Mouse (Mus musculus) CD4-positive helper T cell, adult 2 months (primary cell): ENCODE measurements at regions not wholly inside any gene's neighbourhood (a gene's known extent, or its start where the extent isn't known, plus 50 kb on each side); places are given as distances from the start of the nearest gene placed in this dataset.
"Not testable (repeated sequence)": the region's sequence is repeated elsewhere in the genome, so short reads cannot be mapped to it uniquely, and the experiment has no call there.

ENCODE experiments used
- DNase-seq: peaks from one replicate; pipeline ENCODE4 v3.0.0-alpha.2; 2012; ENCODE audit warnings: low read depth, missing footprints, low spot score

DNA sequence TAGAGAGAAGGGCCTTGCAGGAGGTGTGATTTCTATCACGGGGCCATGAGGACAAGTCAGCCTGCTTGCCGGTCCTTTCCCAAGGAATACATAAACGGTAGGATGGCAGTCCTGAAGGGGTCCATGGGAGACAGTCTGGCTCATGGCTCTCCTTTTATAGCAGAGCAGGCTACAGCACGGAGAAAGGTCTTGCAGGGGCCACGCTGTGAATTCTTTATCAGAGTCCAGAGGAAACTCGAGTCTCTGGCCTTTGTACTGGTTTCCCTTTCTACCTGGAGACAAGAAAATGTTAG lies 1984.0 kb downstream of the 4930444P10Rik start:
- no peak for DNase-seq

DNA sequence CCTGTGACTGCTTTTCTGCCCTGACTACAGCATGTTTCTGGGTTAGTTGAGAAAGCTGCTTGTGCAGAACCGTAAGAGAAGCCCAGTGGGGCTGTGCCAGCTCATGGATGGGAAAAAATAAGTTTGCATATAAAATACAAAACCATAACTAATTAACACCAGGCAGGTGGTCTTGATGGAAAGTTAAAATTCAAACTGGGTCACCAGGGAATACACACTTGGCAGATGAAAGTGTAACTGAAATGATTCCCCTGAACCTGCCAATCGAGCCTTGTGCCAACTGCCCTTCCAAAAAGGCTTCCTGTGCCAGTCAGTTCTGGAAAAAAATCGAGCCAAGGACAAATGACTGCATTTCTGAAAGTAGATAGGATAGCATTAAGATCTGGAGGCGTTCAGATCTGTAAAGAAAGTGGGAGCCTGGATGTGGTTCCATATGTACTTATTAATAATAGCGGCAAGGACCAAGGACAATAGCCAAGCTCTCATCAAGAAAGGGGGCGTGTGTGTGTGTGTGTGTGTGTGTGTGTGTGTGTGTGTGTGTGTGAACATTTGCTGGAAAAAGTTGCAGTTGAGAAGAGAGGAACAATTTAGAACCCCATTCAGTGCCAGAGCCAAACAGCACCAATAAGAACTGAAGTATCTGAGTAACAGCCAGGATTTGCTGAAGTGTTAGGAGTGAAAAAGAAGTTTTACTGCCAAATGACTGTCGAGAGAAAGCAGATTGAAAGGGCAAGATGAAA lies 1984.5 kb downstream of the 4930444P10Rik start:
- no peak for DNase-seq

DNA sequence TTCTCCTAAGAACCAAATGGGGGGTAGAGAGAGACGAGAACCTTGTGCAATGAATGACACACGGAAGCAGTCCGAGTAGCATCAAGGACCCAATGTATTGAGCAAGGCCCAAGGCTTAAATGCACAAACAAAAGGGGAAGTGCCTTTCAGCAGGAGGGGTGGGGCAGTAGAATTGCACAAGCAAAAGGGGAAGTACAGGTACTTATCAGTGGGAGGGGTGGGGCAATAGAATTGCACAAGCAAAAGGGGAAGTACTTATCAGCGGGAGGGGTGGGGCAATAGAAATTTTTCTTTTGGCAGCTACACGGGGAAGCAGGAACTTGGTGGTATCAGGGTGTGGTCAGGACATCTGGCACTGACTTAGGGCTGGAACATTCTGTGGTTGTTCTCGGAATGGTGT lies 1987.6 kb downstream of the 4930444P10Rik start:
- not testable (repeated sequence) for DNase-seq

DNA sequence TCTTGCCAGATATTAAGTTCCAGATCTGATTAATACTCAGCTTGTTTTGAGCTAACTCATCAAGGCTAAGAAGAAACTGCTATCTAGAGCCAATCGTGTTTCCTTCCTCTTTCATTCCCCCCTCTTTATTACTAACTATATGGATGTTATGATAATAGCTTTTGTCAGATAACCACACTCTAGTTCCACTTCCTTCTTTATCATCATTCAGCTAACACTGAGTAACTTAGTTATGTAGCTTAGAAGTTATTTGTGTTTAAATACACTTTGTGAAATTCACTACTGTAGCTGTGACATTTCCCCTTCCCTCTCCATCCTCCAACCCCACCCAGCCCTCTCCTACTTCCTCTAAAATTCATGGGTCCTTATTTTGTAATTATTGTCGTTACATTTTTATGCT lies 1988.6 kb downstream of the 4930444P10Rik start:
- DNase-seq = no peak

DNA sequence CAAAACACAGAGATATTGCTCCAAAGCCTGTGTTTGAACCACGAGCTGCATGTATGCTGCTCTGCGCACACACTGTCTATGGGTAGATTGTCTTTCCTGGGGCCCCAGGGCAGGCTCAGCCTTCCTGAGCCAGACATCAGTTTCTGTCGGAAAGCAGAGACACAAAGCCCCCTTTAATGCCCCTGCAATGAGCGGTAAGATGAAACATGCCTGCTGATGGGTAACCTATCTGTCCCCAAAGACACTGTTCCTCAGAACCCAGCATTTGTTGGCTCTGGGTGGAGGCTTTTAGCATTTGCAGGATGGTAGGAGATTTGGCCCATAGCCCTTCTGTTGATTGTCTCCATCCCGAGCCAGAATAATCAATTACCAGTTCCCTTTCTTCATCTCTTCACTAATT lies 1994.1 kb downstream of the 4930444P10Rik start:
- no peak for DNase-seq

DNA sequence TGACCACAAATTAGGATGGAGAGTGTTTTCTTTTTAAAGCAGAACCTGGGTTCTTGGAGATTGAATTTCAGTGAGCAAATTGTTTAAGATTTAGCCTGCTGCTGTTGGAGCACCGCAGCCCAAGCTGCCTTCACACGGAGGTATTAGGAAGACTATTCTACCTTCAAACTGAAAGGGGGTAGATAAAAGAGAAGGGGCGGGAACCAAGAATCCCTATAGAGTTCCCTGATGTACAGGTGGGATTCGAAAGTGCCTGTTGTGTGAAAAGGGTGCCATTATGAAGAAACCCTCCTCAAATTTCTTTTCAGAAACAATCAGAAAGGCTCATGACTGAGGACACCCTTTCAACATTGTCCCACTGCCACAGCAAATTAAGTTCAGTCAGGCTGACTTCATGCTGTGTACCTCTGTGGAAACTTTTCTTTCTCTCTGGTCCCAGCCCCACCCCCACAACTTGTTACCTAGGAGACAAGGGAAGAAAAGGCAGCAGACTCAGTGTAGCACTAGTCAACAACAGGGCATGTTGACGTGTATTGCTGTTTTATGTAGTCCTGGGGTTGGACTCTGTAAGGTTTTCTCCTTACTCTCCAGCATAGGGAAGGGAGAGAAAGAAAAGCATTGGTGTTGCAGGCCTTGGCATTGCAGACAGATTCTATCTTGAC lies 1995.4 kb downstream of the 4930444P10Rik start:
- no peak for DNase-seq

DNA sequence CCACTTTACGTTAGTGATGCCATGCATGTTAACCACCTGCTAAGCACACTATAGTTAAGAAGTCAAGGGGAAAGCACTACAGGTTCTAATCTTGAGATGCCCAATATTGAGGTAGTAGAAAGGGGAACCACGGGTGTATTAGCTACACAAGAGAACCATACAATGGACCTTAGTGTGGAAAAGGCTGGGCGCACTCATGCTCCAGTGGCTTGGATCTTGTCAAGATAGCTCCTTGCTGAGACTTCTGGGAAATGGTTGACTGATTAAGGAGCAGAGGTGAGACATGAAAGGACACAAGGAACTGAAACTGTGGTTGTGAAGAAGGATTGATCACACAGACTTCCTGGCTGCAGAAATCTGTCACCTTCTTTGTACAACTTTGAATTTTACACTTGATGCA lies 2028.3 kb downstream of the 4930444P10Rik start:
- DNase-seq = no peak

DNA sequence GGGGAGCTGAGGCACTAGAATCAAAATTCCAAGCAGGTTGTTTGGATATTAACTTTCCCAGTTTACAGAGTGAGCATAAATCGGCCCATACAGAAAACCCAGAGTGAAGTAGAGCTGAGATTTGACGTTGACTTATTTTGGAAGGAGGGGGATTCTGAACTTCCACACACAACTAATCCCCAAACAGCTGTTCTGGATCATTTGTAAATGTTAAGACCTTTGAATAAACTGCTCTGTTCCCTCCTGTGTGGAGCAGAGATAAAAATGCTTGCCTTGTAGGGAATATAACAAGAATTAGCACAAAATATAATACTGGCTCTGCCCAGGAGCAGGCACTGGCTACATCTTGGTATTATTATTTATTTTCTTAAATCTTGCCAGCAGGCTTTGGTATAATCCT lies 2057.0 kb downstream of the 4930444P10Rik start:
- no peak for DNase-seq

DNA sequence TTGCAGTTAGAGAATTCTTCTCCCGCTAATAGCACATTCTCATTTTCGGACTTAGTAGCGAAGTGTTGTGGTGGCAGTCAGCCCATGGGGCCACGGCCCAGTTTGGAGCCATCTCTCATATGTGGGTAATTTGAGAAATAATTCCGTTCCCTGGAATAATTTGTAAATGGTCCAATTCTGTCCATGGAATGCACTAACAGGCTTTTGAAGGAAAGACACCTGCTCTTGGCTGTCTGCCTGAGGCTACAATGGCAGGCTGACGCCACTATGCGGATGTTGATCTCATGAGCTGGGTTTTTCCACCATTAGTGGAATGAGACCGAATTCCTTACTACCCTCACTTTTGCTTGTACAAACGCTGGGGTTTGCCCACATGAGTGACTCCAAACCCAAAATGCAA lies 2081.6 kb downstream of the 4930444P10Rik start:
- no peak for DNase-seq

DNA sequence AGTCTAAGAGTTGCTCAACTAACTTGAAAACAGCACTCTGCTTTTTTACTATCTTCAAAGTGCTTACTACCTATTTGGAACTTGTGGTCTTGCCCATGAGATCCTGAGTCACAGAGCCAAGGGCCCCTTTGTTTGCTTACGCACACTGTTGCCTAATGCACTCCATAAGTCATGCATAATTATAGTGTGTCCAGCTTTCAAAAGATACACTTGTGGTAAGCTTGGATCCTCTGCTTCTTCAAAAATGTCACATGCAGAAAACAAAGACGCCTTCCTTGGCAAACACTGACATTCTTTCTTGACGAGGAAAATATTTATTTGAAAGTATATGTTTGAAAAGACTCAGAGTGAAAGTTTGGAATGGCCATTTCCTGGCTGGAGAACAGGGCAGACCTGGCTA lies 2082.3 kb downstream of the 4930444P10Rik start:
- DNase-seq = no peak

DNA sequence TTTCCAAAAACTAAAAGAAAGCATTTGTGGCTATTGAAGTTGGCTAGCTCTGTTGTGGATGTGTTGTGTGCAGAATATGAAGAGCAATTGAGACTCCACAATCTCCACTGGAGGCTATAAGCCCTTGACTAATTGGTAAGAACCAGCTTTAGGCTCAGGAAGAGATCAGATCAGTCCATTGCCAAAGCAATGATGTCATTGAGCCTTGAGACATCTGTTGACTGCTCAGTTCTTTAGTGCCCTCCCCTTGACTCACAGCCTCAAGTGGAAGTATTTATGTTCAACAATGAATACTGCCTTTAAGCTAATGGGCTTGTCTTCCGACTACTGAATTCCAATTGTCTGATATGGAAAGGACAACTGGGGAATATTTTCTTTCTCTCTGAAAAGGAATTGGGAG lies 2090.6 kb downstream of the 4930444P10Rik start:
- no peak for DNase-seq

DNA sequence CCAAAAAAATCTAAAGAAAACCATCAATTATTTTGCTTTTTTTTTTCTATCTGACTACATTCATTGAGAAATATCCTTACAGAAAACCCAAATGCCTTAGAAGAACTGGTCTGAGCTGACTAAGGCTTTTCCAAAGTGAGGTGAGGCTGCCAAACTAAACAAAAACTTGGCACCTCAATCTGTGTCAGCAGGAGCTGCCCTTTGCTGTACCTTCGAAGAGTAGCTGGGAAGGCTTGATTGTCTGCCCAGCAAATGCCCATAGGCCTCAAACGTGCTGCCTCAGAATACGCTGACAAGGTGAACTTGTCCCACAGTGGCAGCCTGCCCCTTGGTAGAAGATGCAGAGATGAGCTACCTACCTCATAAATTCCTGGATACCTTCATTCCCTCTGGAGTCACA lies 2091.7 kb downstream of the 4930444P10Rik start:
- no peak for DNase-seq

DNA sequence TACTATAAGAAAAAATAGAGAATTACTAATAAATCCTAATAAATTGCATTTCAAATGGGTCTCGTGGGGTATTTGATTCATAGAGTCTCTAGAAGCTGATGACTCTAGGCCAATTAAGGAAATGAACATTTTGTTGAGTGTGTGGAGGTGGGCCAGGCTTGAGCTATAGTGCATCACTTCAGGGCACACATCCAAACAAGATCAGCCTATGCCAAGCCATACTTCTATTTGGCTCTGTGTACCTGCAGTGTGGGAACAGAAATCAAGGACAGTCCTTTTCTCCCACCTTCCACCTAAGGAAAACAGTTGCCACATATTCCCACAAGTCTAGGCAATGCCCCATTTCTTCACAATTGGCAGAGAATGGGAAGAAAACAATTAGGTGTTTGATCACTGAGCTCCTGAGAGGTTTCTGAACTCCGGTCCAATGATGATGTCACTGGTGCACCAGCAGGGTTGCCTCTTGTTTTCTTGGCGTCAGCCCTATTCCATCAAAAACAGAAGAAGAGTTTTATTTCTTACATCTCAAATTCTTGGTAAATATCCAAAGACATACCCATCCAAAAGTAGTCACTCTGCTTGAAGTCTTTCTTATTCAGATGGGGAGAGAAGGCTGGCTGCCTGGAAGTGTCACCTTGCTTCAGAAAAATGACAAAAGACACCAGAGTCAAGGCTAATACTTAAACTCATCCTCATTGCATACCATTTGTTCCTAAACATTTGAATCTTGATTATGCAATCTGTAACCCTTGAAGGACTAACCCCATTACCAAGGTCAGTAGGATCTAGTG lies 2092.3 kb downstream of the 4930444P10Rik start:
- no peak for DNase-seq

DNA sequence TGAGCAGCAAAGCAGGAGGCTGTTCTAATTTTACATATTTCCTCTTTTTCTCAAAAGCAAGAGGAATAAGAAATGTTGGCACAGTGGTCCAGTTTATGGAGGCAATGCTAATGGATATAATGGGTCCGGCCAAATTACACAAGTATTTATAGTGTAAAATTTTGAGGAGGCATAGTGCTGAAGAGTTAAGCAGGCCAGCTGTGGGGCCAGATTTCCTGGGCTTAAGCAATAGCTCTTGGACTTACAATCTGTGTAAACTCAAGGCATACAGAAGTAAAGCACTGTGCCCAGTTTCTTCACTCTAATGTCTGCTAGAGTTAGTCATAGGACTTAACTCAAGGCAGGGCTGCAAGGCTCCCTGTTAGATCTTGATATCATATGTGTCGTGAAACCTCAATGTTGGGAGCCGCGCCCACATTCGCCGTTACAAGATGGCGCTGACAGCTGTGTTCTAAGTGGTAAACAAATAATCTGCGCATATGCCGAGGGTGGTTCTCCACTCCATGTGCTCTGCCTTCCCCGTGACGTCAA lies 2094.9 kb downstream of the 4930444P10Rik start:
- DNase-seq = no peak

DNA sequence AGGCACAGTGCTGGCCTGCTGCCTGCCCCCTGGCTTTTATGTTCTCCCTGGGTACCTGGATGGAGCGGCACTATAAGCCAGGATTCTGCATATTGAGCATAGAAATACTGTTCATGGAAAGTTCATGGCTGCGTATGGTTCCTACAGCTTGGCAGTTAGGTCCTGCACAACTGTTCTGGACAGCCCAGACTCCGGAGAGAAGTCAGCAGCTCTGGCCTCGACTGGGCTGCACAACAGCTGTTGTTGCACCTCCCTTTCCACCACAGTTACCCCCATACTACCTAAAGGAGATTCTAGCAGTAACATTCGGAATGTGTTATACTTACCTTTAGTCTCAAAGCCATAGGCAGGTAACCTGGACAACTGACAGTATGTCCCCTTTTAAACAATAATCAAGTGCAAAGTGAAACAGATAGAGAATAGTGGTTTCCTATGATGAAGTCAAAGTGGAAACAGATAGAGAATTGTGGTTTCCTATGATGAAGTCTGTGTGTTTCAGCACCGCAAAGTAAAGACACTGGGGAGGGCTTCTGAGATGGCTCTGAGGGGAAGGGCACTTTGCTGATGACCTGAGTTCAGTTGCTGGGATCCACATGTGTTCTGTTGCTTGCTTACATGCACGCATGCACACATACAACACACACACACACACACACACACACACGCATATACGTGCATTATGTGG lies 2099.2 kb downstream of the 4930444P10Rik start:
- no peak for DNase-seq

DNA sequence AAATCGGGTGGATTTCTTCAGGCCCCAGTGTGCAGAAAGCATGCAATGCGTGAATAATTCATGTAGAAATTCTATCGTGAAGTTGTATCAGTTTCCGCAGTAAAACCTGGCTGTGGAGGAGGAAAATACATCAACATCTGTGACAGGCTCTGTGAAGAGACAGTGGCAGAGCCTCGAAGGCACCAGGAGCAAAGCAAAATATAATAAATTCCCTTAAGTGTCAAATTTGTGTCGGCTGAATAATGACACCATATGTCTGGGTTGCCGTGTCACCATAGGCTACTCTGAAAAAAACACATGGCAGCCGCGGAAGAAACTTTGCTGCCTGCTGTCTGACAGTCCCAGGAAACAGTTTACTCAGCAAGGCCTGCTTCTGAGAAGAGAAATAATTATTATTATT lies 2100.1 kb downstream of the 4930444P10Rik start:
- DNase-seq = no peak

DNA sequence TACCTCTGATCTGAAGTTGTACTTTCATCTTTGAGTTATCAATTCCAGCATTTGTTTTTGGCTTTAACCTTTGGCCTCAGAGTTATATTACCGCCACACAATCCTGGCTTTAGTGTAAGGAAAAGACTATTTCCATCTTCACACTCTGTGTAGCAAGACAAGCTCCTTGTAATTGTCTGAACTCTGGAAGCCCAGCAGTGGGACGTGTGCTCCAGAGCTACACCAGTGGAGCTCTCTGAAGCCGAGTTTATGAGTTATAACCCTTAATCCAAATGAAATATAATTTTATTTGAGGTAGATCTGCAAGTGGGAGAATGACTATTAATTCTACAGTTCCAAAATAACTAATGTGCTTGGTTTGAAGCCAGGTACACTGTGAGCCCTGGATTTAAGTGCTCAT lies 2103.8 kb downstream of the 4930444P10Rik start:
- DNase-seq = no peak

DNA sequence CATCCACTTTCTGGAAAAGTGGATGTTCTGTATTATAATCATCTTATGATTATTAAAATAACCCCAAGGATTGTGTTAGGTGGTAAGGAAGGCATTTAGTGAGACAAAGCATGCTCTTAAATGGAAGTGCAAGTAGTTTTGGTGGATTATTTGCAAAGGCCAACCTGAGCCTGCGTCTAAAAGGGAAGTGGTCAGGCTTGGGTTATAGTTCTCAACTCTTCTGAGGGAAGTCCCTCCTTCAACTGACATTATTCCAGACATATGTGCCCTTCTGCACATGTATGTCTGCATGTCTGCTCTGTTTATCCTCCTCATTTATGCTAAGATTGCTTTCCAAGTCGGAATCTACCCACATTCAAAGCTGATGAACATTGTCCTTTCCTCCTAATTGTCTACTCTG lies 2108.3 kb downstream of the 4930444P10Rik start:
- no peak for DNase-seq

DNA sequence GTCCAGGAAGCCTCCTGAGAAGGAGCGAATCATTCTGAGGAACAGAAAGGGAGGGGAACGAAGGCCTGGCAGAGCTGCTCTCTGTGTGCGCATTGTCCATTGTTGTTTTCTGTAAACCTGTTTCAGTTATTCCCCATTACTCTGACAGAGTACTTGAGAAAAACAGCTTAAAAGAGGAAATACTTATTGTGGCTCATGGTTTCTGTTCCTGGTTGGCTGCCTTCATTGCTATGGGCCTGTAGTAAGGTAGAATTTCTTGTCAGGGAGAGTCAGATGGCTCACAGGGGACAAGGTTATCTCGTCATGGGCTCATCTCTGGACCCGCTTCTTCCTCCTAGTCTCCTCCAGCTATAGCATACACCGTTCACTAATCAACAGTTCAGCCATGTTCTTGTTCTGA lies 2112.9 kb downstream of the 4930444P10Rik start:
- no peak for DNase-seq

DNA sequence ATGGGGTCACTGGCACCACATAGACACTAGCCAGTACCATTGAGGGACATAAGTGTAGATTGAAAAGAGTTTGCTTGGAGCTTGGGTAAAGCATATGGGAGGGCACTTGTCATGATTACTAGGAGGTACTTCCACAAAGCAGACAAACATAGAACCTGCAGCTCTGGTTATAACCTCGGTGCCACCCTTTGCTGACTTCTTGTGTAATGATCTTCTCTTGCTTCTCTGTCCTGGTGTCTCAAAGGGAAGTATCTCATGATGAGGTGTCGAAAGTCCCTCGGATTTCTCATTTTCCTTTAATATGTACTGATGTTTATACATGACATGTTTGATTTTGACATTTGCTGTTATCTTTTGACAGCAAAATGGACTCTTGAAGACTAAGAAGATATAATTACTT lies 2114.5 kb downstream of the 4930444P10Rik start:
- no peak for DNase-seq

DNA sequence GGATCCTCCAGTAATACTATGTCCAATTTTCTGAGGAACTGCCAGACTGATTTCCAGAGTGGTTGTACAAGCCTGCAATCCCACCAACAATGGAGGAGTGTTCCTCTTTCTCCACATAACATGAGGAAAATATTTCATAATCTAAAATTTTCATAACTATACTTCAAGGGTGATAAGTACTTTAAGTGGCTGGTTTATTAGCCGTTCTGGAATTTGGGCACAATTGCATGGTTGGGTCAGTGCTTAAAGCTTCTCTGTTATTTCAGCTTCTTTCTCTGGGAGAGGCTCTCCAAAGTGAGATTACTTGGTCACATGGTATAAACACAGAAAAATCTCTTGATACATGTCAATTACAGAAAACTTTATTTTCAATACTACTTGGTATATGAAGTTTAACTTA lies 2115.9 kb downstream of the 4930444P10Rik start:
- no peak for DNase-seq

DNA sequence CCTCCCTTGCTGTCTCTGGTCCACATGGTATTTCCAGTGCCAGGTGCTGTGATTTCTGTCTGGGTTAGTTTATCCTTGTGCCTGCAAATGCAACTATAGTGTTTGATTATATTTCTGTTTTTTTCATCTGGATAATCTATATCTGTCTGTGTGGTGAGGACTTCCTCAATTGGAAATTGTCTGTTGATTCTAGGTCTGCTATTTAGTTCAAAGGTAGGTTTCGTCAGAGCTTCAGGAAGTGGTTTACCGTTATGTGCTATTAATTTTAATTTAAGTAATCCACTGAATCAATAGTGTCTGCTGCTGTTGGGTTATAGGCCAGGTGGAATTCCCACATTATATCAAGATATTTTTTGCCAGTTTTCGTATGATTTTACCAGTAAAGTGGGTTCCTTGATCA lies 2143.9 kb downstream of the 4930444P10Rik start:
- DNase-seq = no peak
